Mouse (Mus musculus): ENCODE measurements around the gene Gamt.

GRCm38 (mm10) chr10:80215048-80215772, 45.6 kb downstream of the Gamt start:
- no peak for TF ChIP-seq POLR2A (IDR thresholded peaks at IDR 0.05; ENCODE audit: low read depth, low read length)
- TF ChIP-seq CTCF (IDR thresholded peaks at IDR 0.05; ENCODE audit: borderline replicate concordance, insufficient read depth, low read length) = no peak
